Mouse (Mus musculus): ENCODE results near the gene Unc13b. TPM values are rescaled to one million over a fixed set of nuclear protein-coding genes. Genes with fewer than 3 reads are reported as not detected.
A peak's percentile ranks its signal among the peaks of the same experiment; 100 is the strongest.

The Unc13b gene
- polyA plus RNA-seq, 1 experiment from 2014 or later, result 9.1 TPM

GRCm38 (mm10) chr4:43043644-43044357 is 15.0 kb upstream of the Unc13b start:
- H3K27me3 ChIP-seq (ENCODE audit: control insufficient read depth, insufficient read depth, low read length), result no peaks in the 10 kb centered on the region
- H3K9ac ChIP-seq (ENCODE audit: low read length), result peak overlapping the region; percentile 39
- H3K4me1 ChIP-seq (ENCODE audit: control insufficient read depth, insufficient read depth, low read length), result peaks cover 34% of the 10 kb centered on the region
- 17% methylated on average over 7 of the region's 7 CpGs for WGBS
- peak overlapping the region; percentile 76 for H3K27ac ChIP-seq (ENCODE audit: low read length)
- H3K36me3 ChIP-seq (ENCODE audit: control insufficient read depth, insufficient read depth), result no peaks in the 10 kb centered on the region
- H3K4me3 ChIP-seq (ENCODE audit: low read length), result peak overlapping the region; percentile 11; the same call in 1 of the 2 replicates
- H3K4me2 ChIP-seq (ENCODE audit: low read depth, low read length), result peak overlapping the region; percentile 80
- no peak for ATAC-seq (replicated peaks; ENCODE audit: extremely low read depth, insufficient read depth, low FRiP score)
- H3K9me3 ChIP-seq (replicated peaks; ENCODE audit: control insufficient read depth, low read length), result no peaks in the 10 kb centered on the region

- H3K4me3 ChIP-seq (ENCODE audit: low read length), result peak overlapping the region; percentile 80
- H3K9me3 ChIP-seq (replicated peaks; ENCODE audit: control insufficient read depth, low read length), result no peaks in the 10 kb centered on the region
- H3K36me3 ChIP-seq (ENCODE audit: control insufficient read depth, insufficient read depth), result no peaks in the 10 kb centered on the region
- WGBS, result 30% methylated on average over 4 of the region's 4 CpGs
- peak overlapping the region; percentile 80 for H3K4me2 ChIP-seq (ENCODE audit: low read depth, low read length)
- no peaks in the 10 kb centered on the region for H3K27me3 ChIP-seq (ENCODE audit: control insufficient read depth, insufficient read depth, low read length)
- H3K4me1 ChIP-seq (ENCODE audit: control insufficient read depth, insufficient read depth, low read length), result peaks cover 25% of the 10 kb centered on the region
- H3K27ac ChIP-seq (ENCODE audit: low read length), result peak overlapping the region; percentile 76
- no peak for ATAC-seq (replicated peaks; ENCODE audit: extremely low read depth, insufficient read depth, low FRiP score)
- peak overlapping the region; percentile 39 for H3K9ac ChIP-seq (ENCODE audit: low read length)
Observed at GRCm38 (mm10) chr4:43044673-43045072, 14.1 kb upstream of the Unc13b start.

- H3K36me3 ChIP-seq (ENCODE audit: control insufficient read depth, insufficient read depth), result no peaks in the 10 kb centered on the region
- peak overlapping the region; percentile 80 for H3K4me3 ChIP-seq (ENCODE audit: low read length)
- H3K9ac ChIP-seq (ENCODE audit: low read length), result peak overlapping the region; percentile 50
- 6% methylated on average over 13 of the region's 13 CpGs for WGBS
- H3K9me3 ChIP-seq (replicated peaks; ENCODE audit: control insufficient read depth, low read length), result no peaks in the 10 kb centered on the region
- H3K27me3 ChIP-seq (ENCODE audit: control insufficient read depth, insufficient read depth, low read length), result no peaks in the 10 kb centered on the region
- ATAC-seq (replicated peaks; ENCODE audit: extremely low read depth, insufficient read depth, low FRiP score), result 0 out of 2 replicates have a peak, but pooled peaks have one; percentile 0
- H3K4me1 ChIP-seq (ENCODE audit: control insufficient read depth, insufficient read depth, low read length), result peaks cover 25% of the 10 kb centered on the region
- H3K27ac ChIP-seq (ENCODE audit: low read length), result peak overlapping the region; percentile 76
- H3K4me2 ChIP-seq (ENCODE audit: low read depth, low read length), result peak overlapping the region; percentile 80
Observed at GRCm38 (mm10) chr4:43045285-43045658, 13.5 kb upstream of the Unc13b start.

- Histone ChIP-seq H3K4me2 (ENCODE audit: low read depth, low read length) (peak within 1 kb of the TSS; percentile 80), H3K4me1 (ENCODE audit: control insufficient read depth, insufficient read depth, low read length) (peaks cover 22% of the 10 kb centered on the region), H3K9ac (ENCODE audit: low read length) (peak within 1 kb of the TSS; percentile 74), H3K27ac (ENCODE audit: low read length) (peak within 1 kb of the TSS; percentile 81), H3K36me3 (ENCODE audit: control insufficient read depth, insufficient read depth) (no peaks in the 10 kb centered on the region), H3K27me3 (ENCODE audit: control insufficient read depth, insufficient read depth, low read length) (no peaks in the 10 kb centered on the region), H3K4me3 (ENCODE audit: low read length) (peak within 1 kb of the TSS; percentile 80), H3K9me3 (replicated peaks; ENCODE audit: control insufficient read depth, low read length) (no peaks in the 10 kb centered on the region)
- 1% methylated on average over 33 of the region's 33 CpGs for WGBS
- ATAC-seq (replicated peaks; ENCODE audit: extremely low read depth, insufficient read depth, low FRiP score), result peak; percentile 94
Observed at GRCm38 (mm10) chr4:43045659-43046302, 13.0 kb upstream of the Unc13b start, which contains the start of gene Fam214b. Gene Fam214b (minus strand): TSS chr4:43046220.

GRCm38 (mm10) chr4:43046607-43047006 is 12.1 kb upstream of the Unc13b start:
- 57% methylated on average over 5 of the region's 5 CpGs for WGBS
- Histone ChIP-seq H3K27me3 (ENCODE audit: control insufficient read depth, insufficient read depth, low read length) (no peaks in the 10 kb centered on the region), H3K4me1 (ENCODE audit: control insufficient read depth, insufficient read depth, low read length) (peaks cover 22% of the 10 kb centered on the region), H3K36me3 (ENCODE audit: control insufficient read depth, insufficient read depth) (no peaks in the 10 kb centered on the region), H3K4me3 (ENCODE audit: low read length) (no peak overlapping the region), H3K9ac (ENCODE audit: low read length) (no peak overlapping the region), H3K27ac (ENCODE audit: low read length) (no peak overlapping the region), H3K4me2 (ENCODE audit: low read depth, low read length) (peak overlapping the region; percentile 80), H3K9me3 (replicated peaks; ENCODE audit: control insufficient read depth, low read length) (no peaks in the 10 kb centered on the region)
- no peak for ATAC-seq (replicated peaks; ENCODE audit: extremely low read depth, insufficient read depth, low FRiP score)

GRCm38 (mm10) chr4:43047231-43047630 is 11.5 kb upstream of the Unc13b start:
- H3K9ac ChIP-seq (ENCODE audit: low read length), result no peak overlapping the region
- no peak overlapping the region for H3K27ac ChIP-seq (ENCODE audit: low read length)

GRCm38 (mm10) chr4:43052627-43053026 is 6.1 kb upstream of the Unc13b start:
- no peak overlapping the region for H3K4me2 ChIP-seq (ENCODE audit: low read depth, low read length)
- no peaks in the 10 kb centered on the region for H3K27me3 ChIP-seq (ENCODE audit: control insufficient read depth, insufficient read depth, low read length)
- H3K9ac ChIP-seq (ENCODE audit: low read length), result no peak overlapping the region
- WGBS, result 10% methylated on average over 4 of the region's 4 CpGs
- H3K4me1 ChIP-seq (ENCODE audit: control insufficient read depth, insufficient read depth, low read length), result no peaks in the 10 kb centered on the region
- 0 out of 2 replicates have a peak, but pooled peaks have one; percentile 45 for ATAC-seq (replicated peaks; ENCODE audit: extremely low read depth, insufficient read depth, low FRiP score)
- no peaks in the 10 kb centered on the region for H3K9me3 ChIP-seq (replicated peaks; ENCODE audit: control insufficient read depth, low read length)
- H3K36me3 ChIP-seq (ENCODE audit: control insufficient read depth, insufficient read depth), result no peaks in the 10 kb centered on the region
- H3K4me3 ChIP-seq (ENCODE audit: low read length), result no peak overlapping the region
- no peak overlapping the region for H3K27ac ChIP-seq (ENCODE audit: low read length)

More at GRCm38 (mm10) chr4:43047231-43047630, 11.5 kb upstream of the Unc13b start:
- no peaks in the 10 kb centered on the region for H3K27me3 ChIP-seq (ENCODE audit: control insufficient read depth, insufficient read depth, low read length)
- H3K9me3 ChIP-seq (replicated peaks; ENCODE audit: control insufficient read depth, low read length), result no peaks in the 10 kb centered on the region
- no peak overlapping the region for H3K4me3 ChIP-seq (ENCODE audit: low read length)
- ATAC-seq (replicated peaks; ENCODE audit: extremely low read depth, insufficient read depth, low FRiP score), result no peak
- no peak overlapping the region for H3K4me2 ChIP-seq (ENCODE audit: low read depth, low read length)
- no peaks in the 10 kb centered on the region for H3K36me3 ChIP-seq (ENCODE audit: control insufficient read depth, insufficient read depth)
- peaks cover 22% of the 10 kb centered on the region for H3K4me1 ChIP-seq (ENCODE audit: control insufficient read depth, insufficient read depth, low read length)
- 4% methylated on average over 5 of the region's 5 CpGs for WGBS

- ATAC-seq (replicated peaks; ENCODE audit: extremely low read depth, insufficient read depth, low FRiP score), result no peak
- Histone ChIP-seq H3K36me3 (ENCODE audit: control insufficient read depth, insufficient read depth) (no peaks in the 10 kb centered on the region), H3K27ac (ENCODE audit: low read length) (no peak overlapping the region), H3K9ac (ENCODE audit: low read length) (no peak overlapping the region), H3K4me1 (ENCODE audit: control insufficient read depth, insufficient read depth, low read length) (peaks cover 12% of the 10 kb centered on the region), H3K4me2 (ENCODE audit: low read depth, low read length) (no peak overlapping the region), H3K4me3 (ENCODE audit: low read length) (no peak overlapping the region), H3K9me3 (replicated peaks; ENCODE audit: control insufficient read depth, low read length) (no peaks in the 10 kb centered on the region), H3K27me3 (ENCODE audit: control insufficient read depth, insufficient read depth, low read length) (no peaks in the 10 kb centered on the region)
- WGBS, result 74% methylated on average over 5 of the region's 5 CpGs
Observed at GRCm38 (mm10) chr4:43057654-43058053, 1.1 kb upstream of the Unc13b start.

GRCm38 (mm10) chr4:43058392-43058752 is 381 bp upstream of the Unc13b start:
- Histone ChIP-seq H3K9ac (ENCODE audit: low read length) (no peak overlapping the region), H3K27me3 (ENCODE audit: control insufficient read depth, insufficient read depth, low read length) (no peaks in the 10 kb centered on the region), H3K9me3 (replicated peaks; ENCODE audit: control insufficient read depth, low read length) (no peaks in the 10 kb centered on the region), H3K4me2 (ENCODE audit: low read depth, low read length) (peak overlapping the region; percentile 73), H3K4me1 (ENCODE audit: control insufficient read depth, insufficient read depth, low read length) (peaks cover 12% of the 10 kb centered on the region), H3K4me3 (ENCODE audit: low read length) (peak overlapping the region; percentile 74), H3K27ac (ENCODE audit: low read length) (no peak overlapping the region), H3K36me3 (ENCODE audit: control insufficient read depth, insufficient read depth) (no peaks in the 10 kb centered on the region)
- 26% methylated on average over 8 of the region's 8 CpGs for WGBS
- ATAC-seq (replicated peaks; ENCODE audit: extremely low read depth, insufficient read depth, low FRiP score), result no peak

Data from heart, embryonic 16.5 days (tissue).